Mouse (Mus musculus) megakaryocyte-erythroid progenitor cell, adult 5-6 weeks (primary cell): ENCODE measurements at regions not wholly inside any gene's neighbourhood (a gene's known extent, or its start where the extent isn't known, plus 50 kb on each side); places are given as distances from the start of the nearest gene placed in this dataset.

Experiments
- ATAC-seq: replicated peaks from 2 replicates; pipeline ENCODE4 v1.8.0; 2016; ENCODE audit warnings: mild to moderate bottlenecking, inconsistent platforms; ENCODE audit not compliant: severe bottlenecking, poor library complexity, low FRiP score, low TSS enrichment

- no peak for ATAC-seq
Observed at GRCm38 (mm10) chr11:63785965-63786364, 136.1 kb downstream of the Hs3st3b1 start.

- ATAC-seq: no peak
Observed at GRCm38 (mm10) chr11:63789473-63790120, 132.5 kb downstream of the Hs3st3b1 start.

GRCm38 (mm10) chr11:63791004-63791862 lies 130.9 kb downstream of the Hs3st3b1 start:
- no peak for ATAC-seq

- no peak for ATAC-seq
Observed at GRCm38 (mm10) chr11:63793732-63794503, 128.2 kb downstream of the Hs3st3b1 start.

- no peak for ATAC-seq
Observed at GRCm38 (mm10) chr11:63812146-63812545, 109.9 kb downstream of the Hs3st3b1 start.

- no peak for ATAC-seq
Observed at GRCm38 (mm10) chr11:63822847-63823246, 99.2 kb downstream of the Hs3st3b1 start.

- ATAC-seq: no peak
Observed at GRCm38 (mm10) chr11:63827271-63827762, 94.8 kb downstream of the Hs3st3b1 start.

- no peak for ATAC-seq
Observed at GRCm38 (mm10) chr11:63833480-63833879, 88.6 kb downstream of the Hs3st3b1 start.

GRCm38 (mm10) chr11:63834140-63834539 lies 88.0 kb downstream of the Hs3st3b1 start:
- ATAC-seq: no peak

- ATAC-seq: no peak
Observed at GRCm38 (mm10) chr11:63834631-63835030, 87.5 kb downstream of the Hs3st3b1 start.
